Mouse (Mus musculus) embryonic facial prominence, embryonic 11.5 days (tissue): ENCODE data around the gene Elavl3. TPM values are rescaled to one million over a fixed set of nuclear protein-coding genes. Genes with fewer than 3 reads are reported as not detected.

Source experiments
- ATAC-seq: fragments of 200-750 bp; cut with Nextera tagmentation; replicated peaks from 2 replicates; pipeline ENCODE4 v1.8.0; 2017; ENCODE audit warnings: low read depth; ENCODE audit not compliant: insufficient number of reproducible peaks, low FRiP score, low TSS enrichment
- DNase-seq: peaks from one replicate; pipeline ENCODE4 v3.0.0-alpha.2; 2015; ENCODE audit warnings: low spot score
- H3K27ac ChIP-seq: fragments of 300-500 bp; sonication (generic); replicated peaks from 2 replicates; pipeline ENCODE4 v1.5.1; 2014; ENCODE audit warnings: mild to moderate bottlenecking, low read depth, low read length, control low read depth
- H3K27me3 ChIP-seq: fragments of 300-500 bp; sonication (generic); 2 replicates; pipeline ENCODE4 v1.6.1; 2014; ENCODE audit warnings: mild to moderate bottlenecking, low read length, moderate library complexity, mixed read lengths; ENCODE audit not compliant: control insufficient read depth, insufficient read depth
- H3K36me3 ChIP-seq: fragments of 300-500 bp; sonication (generic); replicated peaks from 2 replicates; pipeline ENCODE4 v1.6.1; 2014; ENCODE audit warnings: low read depth, mild to moderate bottlenecking, low read length, moderate library complexity, mixed read lengths; ENCODE audit not compliant: control insufficient read depth, insufficient read depth
- H3K4me1 ChIP-seq: fragments of 300-500 bp; sonication (generic); 2 replicates; pipeline ENCODE4 v1.6.1; 2014; ENCODE audit warnings: low read length, mixed read lengths; ENCODE audit not compliant: control insufficient read depth, insufficient read depth
- H3K4me2 ChIP-seq: fragments of 300-500 bp; sonication (generic); 2 replicates; pipeline ENCODE4 v1.6.1; 2014; ENCODE audit warnings: low read depth, mild to moderate bottlenecking, control low read depth, low read length, moderate library complexity
- H3K4me3 ChIP-seq: fragments of 300-500 bp; sonication (generic); 2 replicates; pipeline ENCODE4 v1.5.1; 2014; ENCODE audit warnings: low read depth, low read length, control low read depth
- H3K9ac ChIP-seq: fragments of 300-500 bp; sonication (generic); replicated peaks from 2 replicates; pipeline ENCODE4 v1.6.1; 2014; ENCODE audit warnings: mild to moderate bottlenecking, control low read depth, low read length
- H3K9me3 ChIP-seq: fragments of 300-500 bp; sonication (generic); replicated peaks from 2 replicates; pipeline ENCODE4 v1.6.1; 2016; ENCODE audit warnings: mild to moderate bottlenecking, low read length, inconsistent platforms, mixed read lengths; ENCODE audit not compliant: control insufficient read depth
- WGBS: fragments of 180-500 bp; shearing (Covaris S2); extraction: QIAGEN DNeasy Blood & Tissue Kit; methylation state at CpG from one replicate; pipeline ENCODE4 v1.1.7; 2014; 5-methylcytosine and 5-hydroxymethylcytosine counted together
- polyA plus RNA-seq: library from polyadenylated mRNA; unstranded; fragments of >200 nt; fragmentation: Nextera tagmentation; extraction: Ambion mirVana; gene quantifications from 2 replicates; pipeline ENCODE4 v1.2.1, GENCODE M21; 2014

Elavl3 gene
- polyA plus RNA-seq = 11.2 and 13.7 TPM in 2 replicates

DNA sequence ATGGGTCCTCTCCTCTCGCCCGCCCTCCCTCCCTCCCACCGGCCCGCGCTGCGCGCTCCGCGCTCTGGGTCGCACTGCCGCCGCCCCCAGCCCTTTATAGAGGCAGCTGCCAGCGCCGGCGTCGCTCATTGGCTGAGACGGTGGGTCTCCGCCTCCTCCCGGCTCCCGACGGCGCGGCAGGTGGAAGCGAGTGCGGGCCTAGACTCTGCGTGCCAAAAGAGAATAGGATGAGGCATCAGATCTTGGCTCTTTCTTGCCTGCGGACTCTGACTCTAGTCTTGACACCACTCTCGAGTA is at the start of gene Elavl3:
Gene Elavl3, minus strand, starts transcription at position 66 of the 297 bp plus-strand sequence.
- Histone ChIP-seq H3K9me3 (no peaks in the 10 kb centered on the region), H3K27me3 (peaks cover 43% of the 10 kb centered on the region), H3K36me3 (no peaks in the 10 kb centered on the region), H3K4me2 (peak within 1 kb of the TSS; percentile 60), H3K4me1 (peaks cover 3% of the 10 kb centered on the region), H3K27ac (peak within 1 kb of the TSS; percentile 20; the same call in 1 of the 2 replicates), H3K9ac (peak within 1 kb of the TSS; percentile 53), H3K4me3 (peak within 1 kb of the TSS; percentile 41)
- WGBS = 2% methylated on average over 16 of the region's 28 CpGs
- ATAC-seq (peak; percentile 19; the same call in 1 of the 2 replicates), DNase-seq (peak; percentile 64)

DNA sequence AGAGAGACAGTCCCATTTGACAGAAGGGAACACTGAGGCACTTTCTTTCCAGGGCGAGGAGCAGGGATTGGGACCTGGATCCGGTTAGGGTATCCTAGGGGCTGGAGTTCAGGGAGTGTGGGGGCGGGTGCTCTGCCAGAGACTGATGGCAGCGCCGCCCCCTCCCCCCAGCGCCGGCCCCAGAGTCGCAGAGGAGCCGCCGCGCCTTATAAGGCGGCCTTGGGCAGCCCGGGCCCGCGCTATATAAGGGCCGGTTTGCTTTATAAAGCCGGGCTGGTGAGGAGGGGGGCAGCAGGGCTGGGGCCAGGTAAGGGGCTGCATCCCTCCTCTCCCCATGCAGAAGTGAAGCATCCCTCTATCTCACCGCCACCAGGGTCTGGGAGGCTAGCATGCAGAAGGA is 48.1 kb upstream of the Elavl3 start:
- Histone ChIP-seq H3K4me3 (0 out of 2 replicates have a peak overlapping the region, but pooled peaks have one; percentile 5), H3K9me3 (no peaks in the 10 kb centered on the region), H3K9ac (no peak overlapping the region), H3K4me2 (no peak overlapping the region), H3K36me3 (no peaks in the 10 kb centered on the region), H3K27ac (no peak overlapping the region), H3K27me3 (peaks cover 12% of the 10 kb centered on the region), H3K4me1 (no peaks in the 10 kb centered on the region)
- WGBS = 3% methylated on average over 15 of the region's 18 CpGs
- peak; percentile 43 for DNase-seq
- no peak for ATAC-seq

DNA sequence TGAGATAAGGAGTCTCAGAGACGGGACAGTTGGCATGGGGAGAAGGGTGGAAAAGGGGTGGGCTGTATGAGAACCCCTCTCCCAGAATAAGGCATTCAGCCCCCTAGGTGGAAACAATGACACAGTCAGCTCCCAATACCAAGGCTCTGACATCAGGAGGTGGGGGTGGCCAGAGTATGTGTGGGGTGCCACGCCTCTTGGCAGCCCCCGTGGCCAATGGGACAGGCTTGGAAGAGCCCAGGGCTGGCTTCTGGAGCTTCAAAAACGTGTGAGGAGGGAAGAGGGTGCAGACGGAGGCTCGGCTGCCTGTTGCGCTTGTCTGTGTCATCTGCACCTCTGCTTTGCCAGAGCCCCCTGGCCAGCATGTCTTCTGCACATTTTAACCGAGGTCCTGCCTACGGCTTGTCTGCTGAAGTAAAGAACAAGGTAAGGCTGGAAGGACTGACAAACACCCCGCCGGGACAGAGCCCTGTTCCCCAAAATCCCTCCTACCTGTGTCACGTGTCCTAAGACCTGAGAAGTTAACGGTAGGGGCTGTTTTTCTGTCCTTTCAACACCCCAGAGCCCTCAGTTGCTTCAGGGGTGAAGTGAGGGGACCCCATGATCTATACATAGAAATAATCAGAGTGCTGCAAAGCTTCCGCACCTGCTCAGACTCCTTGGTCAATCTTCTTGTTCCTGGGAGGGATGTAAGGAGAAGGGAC is 47.3 kb upstream of the Elavl3 start, which contains the start of gene Cnn1:
Gene Cnn1, plus strand, starts transcription at position 224 of the 704 bp plus-strand sequence.
- peaks cover 12% of the 10 kb centered on the region for H3K27me3 ChIP-seq
- H3K9ac ChIP-seq = no peak within 1 kb of the TSS
- no peaks in the 10 kb centered on the region for H3K36me3 ChIP-seq
- H3K27ac ChIP-seq = no peak within 1 kb of the TSS
- H3K9me3 ChIP-seq = no peaks in the 10 kb centered on the region
- ATAC-seq = no peak
- DNase-seq = peak; percentile 13
- H3K4me2 ChIP-seq = no peak within 1 kb of the TSS
- WGBS = 7% methylated on average over 14 of the region's 14 CpGs
- H3K4me3 ChIP-seq = 0 out of 2 replicates have a peak within 1 kb of the TSS, but pooled peaks have one; percentile 5
- H3K4me1 ChIP-seq = no peaks in the 10 kb centered on the region

DNA sequence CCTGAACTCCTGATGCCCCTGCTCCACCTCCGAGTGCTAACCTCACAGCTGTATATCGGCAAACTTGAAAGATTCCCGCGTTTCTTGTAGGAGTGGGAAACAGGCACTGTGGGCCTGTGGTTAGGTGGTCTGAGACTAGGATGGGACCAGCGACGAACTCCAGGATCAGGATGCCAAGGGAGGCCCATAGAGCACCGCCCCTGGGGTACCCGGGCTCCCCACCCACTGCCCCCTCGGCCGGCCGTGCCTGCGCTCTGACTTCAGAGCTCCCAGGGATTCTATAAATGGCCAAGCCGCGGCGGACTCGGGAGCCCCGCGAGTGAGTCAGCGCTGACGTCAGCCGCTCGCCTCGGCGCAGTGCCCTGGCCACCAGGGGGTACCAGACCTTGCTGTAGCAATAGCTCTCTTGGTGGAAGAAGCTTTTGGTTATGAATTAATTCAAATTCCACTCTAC is 44.1 kb upstream of the Elavl3 start:
- H3K9me3 ChIP-seq = no peaks in the 10 kb centered on the region
- H3K9ac ChIP-seq = peak overlapping the region; percentile 75
- DNase-seq (peak; percentile 88), ATAC-seq (peak; percentile 78)
- no peak overlapping the region for H3K27ac ChIP-seq
- H3K4me3 ChIP-seq = peak overlapping the region; percentile 29
- 2% methylated on average over 24 of the region's 24 CpGs for WGBS
- H3K4me2 ChIP-seq = peak overlapping the region; percentile 65
- peaks cover 10% of the 10 kb centered on the region for H3K27me3 ChIP-seq
- H3K36me3 ChIP-seq = no peaks in the 10 kb centered on the region
- no peaks in the 10 kb centered on the region for H3K4me1 ChIP-seq

DNA sequence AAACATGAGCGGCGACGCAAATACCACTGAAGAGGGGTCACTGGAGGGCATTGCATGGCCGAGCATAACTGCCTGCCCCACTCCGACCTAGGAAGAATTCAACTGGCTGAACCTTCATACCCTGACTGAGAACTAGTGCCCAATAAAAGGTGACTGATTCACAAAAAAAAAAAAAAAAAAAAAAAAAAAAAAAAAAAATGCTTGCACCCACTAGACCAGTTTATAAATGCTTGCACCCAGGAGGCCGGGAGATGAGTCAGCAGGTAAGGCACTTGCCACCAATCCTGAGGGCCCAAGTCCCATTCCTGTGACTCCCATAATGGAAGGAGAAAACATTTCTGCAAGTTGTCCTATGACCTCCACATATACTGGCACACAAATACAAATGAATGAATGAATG is 40.9 kb upstream of the Elavl3 start:
- no peak overlapping the region for H3K4me2 ChIP-seq
- no peak overlapping the region for H3K9ac ChIP-seq
- H3K27me3 ChIP-seq = no peaks in the 10 kb centered on the region; the same call in 1 of the 2 replicates
- H3K27ac ChIP-seq = no peak overlapping the region
- no peaks in the 10 kb centered on the region for H3K4me1 ChIP-seq
- no peak for ATAC-seq
- no peaks in the 10 kb centered on the region for H3K36me3 ChIP-seq
- H3K4me3 ChIP-seq = no peak overlapping the region
- no peaks in the 10 kb centered on the region for H3K9me3 ChIP-seq
- no peak for DNase-seq
- 86% methylated on average over 6 of the region's 6 CpGs for WGBS

DNA sequence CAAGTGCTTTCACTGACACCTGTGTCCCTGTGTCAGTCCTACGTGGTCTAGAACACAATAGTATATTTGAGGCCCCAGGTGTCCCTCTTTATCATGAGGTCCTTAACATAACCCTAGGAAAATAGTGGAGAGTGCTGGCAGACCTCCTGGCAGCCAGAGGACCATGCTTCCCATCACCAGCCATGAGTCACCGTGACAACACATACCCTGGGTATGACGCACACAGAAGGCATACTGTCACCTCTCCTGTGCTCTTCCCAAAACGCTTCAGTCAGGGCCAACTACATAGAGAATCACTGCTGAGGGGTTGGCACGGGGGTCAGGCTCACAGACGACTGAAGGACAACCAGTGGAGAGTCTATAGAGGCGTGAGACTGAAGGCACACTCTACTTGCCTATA is 38.2 kb upstream of the Elavl3 start:
- no peaks in the 10 kb centered on the region for H3K9me3 ChIP-seq
- H3K27ac ChIP-seq = no peak overlapping the region
- DNase-seq = no peak
- no peak overlapping the region for H3K4me2 ChIP-seq
- no peaks in the 10 kb centered on the region for H3K4me1 ChIP-seq
- H3K36me3 ChIP-seq = no peaks in the 10 kb centered on the region
- H3K27me3 ChIP-seq = no peaks in the 10 kb centered on the region
- ATAC-seq = no peak
- 83% methylated on average over 7 of the region's 7 CpGs for WGBS
- no peak overlapping the region for H3K4me3 ChIP-seq
- no peak overlapping the region for H3K9ac ChIP-seq

DNA sequence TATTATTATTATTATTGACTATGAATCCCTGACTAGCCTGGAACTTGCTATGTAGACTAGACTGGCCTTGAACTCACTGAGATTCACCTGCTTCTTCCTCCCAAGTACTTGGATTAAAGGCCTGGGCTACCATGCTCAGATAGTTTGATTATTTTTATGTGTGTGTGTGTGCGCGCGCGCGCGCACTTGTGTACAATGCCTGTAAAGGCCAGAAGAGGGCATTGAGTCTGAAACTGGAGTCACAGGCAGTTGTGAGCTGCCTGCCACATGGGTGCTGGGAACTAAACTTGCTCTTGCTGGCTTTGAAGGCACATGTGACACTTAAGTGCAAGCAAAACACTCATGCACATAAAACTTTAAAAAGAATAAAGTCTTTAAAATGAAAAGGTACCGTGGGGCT is 37.5 kb upstream of the Elavl3 start:
- no peak for ATAC-seq
- no peak for DNase-seq

DNA sequence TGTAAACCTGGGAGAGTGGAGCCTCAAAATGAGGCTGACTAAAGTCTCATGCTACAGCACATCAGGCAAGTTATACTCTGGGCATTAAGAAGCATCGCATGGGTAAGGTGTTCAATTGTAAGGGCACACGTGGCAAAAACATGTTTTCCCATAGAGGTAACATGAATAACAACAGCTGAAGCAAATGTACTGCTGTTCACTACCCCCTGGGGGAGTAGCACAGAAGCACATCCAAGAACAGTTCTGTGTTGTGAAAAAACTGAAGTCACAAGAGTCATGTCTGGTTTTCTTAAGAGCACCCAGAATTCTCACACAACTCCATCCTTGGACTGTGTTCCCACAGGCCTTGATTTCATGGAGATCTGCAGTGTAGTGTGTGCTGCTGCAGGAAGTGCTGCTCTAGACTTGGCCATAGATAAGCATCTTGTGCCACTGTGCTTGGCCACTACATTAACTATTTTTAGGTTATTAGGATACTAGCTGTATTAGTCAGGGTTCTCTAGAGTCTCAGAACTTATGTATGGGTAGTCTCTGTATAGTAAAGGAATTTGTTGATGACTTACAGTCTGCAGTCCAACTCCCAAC is 35.3 kb upstream of the Elavl3 start:
- 78% methylated on average over 2 of the region's 2 CpGs for WGBS
- Histone ChIP-seq H3K27me3 (no peaks in the 10 kb centered on the region), H3K36me3 (no peaks in the 10 kb centered on the region), H3K27ac (no peak overlapping the region), H3K4me3 (no peak overlapping the region), H3K9ac (no peak overlapping the region), H3K9me3 (no peaks in the 10 kb centered on the region), H3K4me1 (no peaks in the 10 kb centered on the region), H3K4me2 (no peak overlapping the region)
- DNase-seq (no peak), ATAC-seq (no peak)

More for the DNA sequence above, 37.5 kb upstream of the Elavl3 start:
- Histone ChIP-seq H3K36me3 (no peaks in the 10 kb centered on the region), H3K9ac (no peak overlapping the region), H3K27me3 (no peaks in the 10 kb centered on the region), H3K4me3 (no peak overlapping the region), H3K27ac (no peak overlapping the region), H3K4me1 (no peaks in the 10 kb centered on the region), H3K4me2 (no peak overlapping the region), H3K9me3 (no peaks in the 10 kb centered on the region)
- 98% methylated on average over 7 of the region's 7 CpGs for WGBS
